Mouse (Mus musculus) cortical plate, adult 2 months (tissue): ENCODE measurements around the gene Lenep. TPM values are rescaled to one million over a fixed set of nuclear protein-coding genes. Genes with fewer than 3 reads are reported as not detected.
A peak's percentile ranks its signal among the peaks of the same experiment; 100 is the strongest.
"Not testable (repeated sequence)": the region's sequence is repeated elsewhere in the genome, so short reads cannot be mapped to it uniquely, and the experiment has no call there.

Experiments
- H3K27ac ChIP-seq: fragments of 200-500 bp; 2 replicates; pipeline ENCODE4 v1.5.1; 2012; ENCODE audit warnings: low read length, control low read depth, inconsistent platforms; ENCODE audit not compliant: insufficient read depth
- H3K4me1 ChIP-seq: fragments of 200-500 bp; 2 replicates; pipeline ENCODE4 v1.6.1; 2011; ENCODE audit warnings: low read length; ENCODE audit not compliant: control insufficient read depth, insufficient read depth
- H3K4me3 ChIP-seq: fragments of 200-500 bp; 2 replicates; pipeline ENCODE4 v1.5.1; 2011; ENCODE audit warnings: mild to moderate bottlenecking, low read length, control low read depth; ENCODE audit not compliant: insufficient read depth
- CTCF ChIP-seq: fragments of 200-500 bp; IDR thresholded peaks from 2 replicates; pipeline ENCODE4 v1.5.1; 2011; ENCODE audit warnings: mild to moderate bottlenecking, control low read depth, low read length; ENCODE audit not compliant: insufficient read depth; ENCODE audit errors: extremely low read depth
- POLR2A ChIP-seq: fragments of 200-500 bp; IDR thresholded peaks from 2 replicates; pipeline ENCODE4 v1.6.1; 2011; ENCODE audit warnings: mild to moderate bottlenecking, low read length, control low read depth; ENCODE audit not compliant: insufficient read depth; ENCODE audit errors: extremely low read depth
- polyA plus RNA-seq: library from polyadenylated mRNA; depleted of rRNA; stranded (reverse); fragments of >200 nt; gene quantifications from 2 replicates; pipeline ENCODE4 v1.2.3, GENCODE M21; 2012

The Lenep gene
- polyA plus RNA-seq, 1 experiment: 5.1 TPM

GRCm38 (mm10) chr3:89432606-89433005 lies 30.0 kb upstream of the Lenep start:
- Histone ChIP-seq H3K27ac (no peak overlapping the region), H3K4me3 (no peak overlapping the region), H3K4me1 (peaks cover 5% of the 10 kb centered on the region)
- TF ChIP-seq POLR2A (no peak), CTCF (no peak)

- H3K27ac ChIP-seq: peak within 1 kb of the TSS; percentile 29
- TF ChIP-seq POLR2A (peak; percentile 75), CTCF (no peak)
- peaks cover 3% of the 10 kb centered on the region for H3K4me1 ChIP-seq
- H3K4me3 ChIP-seq: peak within 1 kb of the TSS; percentile 60
Observed at GRCm38 (mm10) chr3:89430171-89431159, 27.9 kb upstream of the Lenep start, which contains the start of gene Pygo2. TSS of gene Pygo2 (plus strand) at chr3:89430214.

GRCm38 (mm10) chr3:89429021-89429420 lies 26.4 kb upstream of the Lenep start:
- not testable (repeated sequence) for H3K4me3 ChIP-seq, H3K27ac ChIP-seq, H3K4me1 ChIP-seq

- Histone ChIP-seq H3K27ac (no peak overlapping the region), H3K4me1 (peaks cover 2% of the 10 kb centered on the region; the same call in 1 of the 2 replicates), H3K4me3 (no peak overlapping the region)
- no peak for TF ChIP-seq CTCF
- no peak for TF ChIP-seq POLR2A
Observed at GRCm38 (mm10) chr3:89425876-89426275, 23.3 kb upstream of the Lenep start.

- Histone ChIP-seq H3K27ac (no peak overlapping the region), H3K4me1 (peaks cover 3% of the 10 kb centered on the region; the same call in 1 of the 2 replicates)
- TF ChIP-seq POLR2A (no peak), CTCF (no peak)
Observed at GRCm38 (mm10) chr3:89425141-89425525, 22.5 kb upstream of the Lenep start.

GRCm38 (mm10) chr3:89424416-89425140 lies 22.0 kb upstream of the Lenep start:
- no peak for TF ChIP-seq CTCF
- no peak for TF ChIP-seq POLR2A
- Histone ChIP-seq H3K4me3 (no peak overlapping the region), H3K4me1 (peaks cover 3% of the 10 kb centered on the region; the same call in 1 of the 2 replicates), H3K27ac (no peak overlapping the region)

More at GRCm38 (mm10) chr3:89425141-89425525, 22.5 kb upstream of the Lenep start:
- H3K4me3 ChIP-seq: no peak overlapping the region

GRCm38 (mm10) chr3:89422556-89423205 lies 20.1 kb upstream of the Lenep start:
- peaks cover 3% of the 10 kb centered on the region; the same call in 1 of the 2 replicates for H3K4me1 ChIP-seq
- no peak overlapping the region for H3K27ac ChIP-seq
- no peak overlapping the region; the same call in 1 of the 2 replicates for H3K4me3 ChIP-seq
- no peak for TF ChIP-seq POLR2A
- TF ChIP-seq CTCF: no peak

GRCm38 (mm10) chr3:89421810-89422473 lies 19.3 kb upstream of the Lenep start:
- TF ChIP-seq POLR2A (no peak), CTCF (no peak)
- Histone ChIP-seq H3K27ac (0 out of 2 replicates have a peak overlapping the region, but pooled peaks have one; percentile 14), H3K4me3 (peak overlapping the region; percentile 22)

More at GRCm38 (mm10) chr3:89421810-89422473, 19.3 kb upstream of the Lenep start:
- peaks cover 3% of the 10 kb centered on the region; the same call in 1 of the 2 replicates for H3K4me1 ChIP-seq
